Mouse (Mus musculus): ENCODE measurements around the gene Ccr6.

Gene Ccr6

GRCm38 (mm10) chr17:8283526-8284253 lies 47.8 kb downstream of the Ccr6 start:
- DNase-seq (ENCODE audit: low read depth, low spot score): peak; percentile 99

GRCm38 (mm10) chr17:8284254-8284661 lies 48.4 kb downstream of the Ccr6 start:
- peak; percentile 56 for DNase-seq (ENCODE audit: low read depth, low spot score)

- no peak for DNase-seq (ENCODE audit: low read depth, low spot score)
Measured at GRCm38 (mm10) chr17:8285056-8285455, 49.2 kb downstream of the Ccr6 start.

GRCm38 (mm10) chr17:8286987-8287386 lies 51.1 kb downstream of the Ccr6 start:
- DNase-seq (ENCODE audit: low read depth, low spot score): no peak

GRCm38 (mm10) chr17:8289993-8290679 lies 54.3 kb downstream of the Ccr6 start:
- DNase-seq (ENCODE audit: low read depth, low spot score): no peak

- DNase-seq (ENCODE audit: low read depth, low spot score): no peak
Measured at GRCm38 (mm10) chr17:8290736-8291135, 54.9 kb downstream of the Ccr6 start.

- DNase-seq (ENCODE audit: low read depth, low spot score): peak; percentile 27
Measured at GRCm38 (mm10) chr17:8295825-8296224, 60.0 kb downstream of the Ccr6 start.

GRCm38 (mm10) chr17:8296313-8296844 lies 60.5 kb downstream of the Ccr6 start:
- DNase-seq (ENCODE audit: low read depth, low spot score): no peak

- DNase-seq (ENCODE audit: low read depth, low spot score): no peak
Measured at GRCm38 (mm10) chr17:8297746-8298145, 61.9 kb downstream of the Ccr6 start.

GRCm38 (mm10) chr17:8298281-8298680 lies 62.4 kb downstream of the Ccr6 start:
- no peak for DNase-seq (ENCODE audit: low read depth, low spot score)

- peak; percentile 75 for DNase-seq (ENCODE audit: low read depth, low spot score)
Measured at GRCm38 (mm10) chr17:8299524-8299923, 63.7 kb downstream of the Ccr6 start.

- no peak for DNase-seq (ENCODE audit: low read depth, low spot score)
Measured at GRCm38 (mm10) chr17:8301515-8301914, 65.7 kb downstream of the Ccr6 start.

- peak; percentile 29 for DNase-seq (ENCODE audit: low read depth, low spot score)
Measured at GRCm38 (mm10) chr17:8302772-8303438, 67.1 kb downstream of the Ccr6 start.

- DNase-seq (ENCODE audit: low read depth, low spot score): no peak
Measured at GRCm38 (mm10) chr17:8303671-8304070, 67.8 kb downstream of the Ccr6 start.

GRCm38 (mm10) chr17:8305801-8306200 lies 70.0 kb downstream of the Ccr6 start:
- DNase-seq (ENCODE audit: low read depth, low spot score): peak; percentile 60
